Mouse (Mus musculus): ENCODE results near the gene Phf19. TPM values are rescaled to one million over a fixed set of nuclear protein-coding genes. Genes with fewer than 3 reads are reported as not detected.

Phf19 gene
- polyA plus RNA-seq, 1 experiment from 2014 or later = 3.0 TPM

DNA sequence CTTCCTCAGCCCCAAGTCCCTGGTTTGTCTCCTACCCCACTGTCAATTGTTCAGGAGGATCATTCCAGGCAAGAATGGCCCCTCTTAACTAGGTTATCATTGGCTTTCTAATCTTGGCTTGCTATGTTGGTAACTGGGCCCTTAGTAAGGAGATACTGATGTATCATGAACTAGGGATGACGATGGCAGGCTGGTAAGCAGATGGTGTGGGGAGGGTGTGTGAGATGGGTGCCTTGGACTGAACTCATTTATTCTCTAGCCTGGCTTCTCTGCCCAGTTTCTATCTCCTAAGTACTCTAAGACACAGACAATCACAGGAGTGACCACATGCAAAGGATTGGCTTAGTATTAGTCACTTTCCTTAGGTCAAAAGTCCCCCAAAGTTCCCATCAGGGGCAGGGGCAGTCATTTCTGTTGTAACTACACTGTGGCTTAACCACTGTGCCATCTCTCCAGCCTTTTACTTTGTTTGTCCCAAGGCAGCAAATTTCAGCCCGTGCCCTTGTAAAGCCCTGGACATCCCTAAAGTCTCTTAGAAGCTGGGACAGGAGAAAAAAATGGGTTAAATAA is 39.8 kb upstream of the Phf19 start:
- Histone ChIP-seq H3K9me3 (no peaks in the 10 kb centered on the region), H3K27me3 (ENCODE audit: poor library complexity, severe bottlenecking) (no peaks in the 10 kb centered on the region), H3K27ac (no peak overlapping the region), H3K4me1 (no peaks in the 10 kb centered on the region), H3K4me3 (no peak overlapping the region), H3K36me3 (replicated peaks) (no peaks in the 10 kb centered on the region)
- DNase-seq (ENCODE audit: extremely low spot score, low spot score) = no peak
- whole genome bisulfite sequencing = 76% methylated on average over 2 of the region's 2 CpGs

DNA sequence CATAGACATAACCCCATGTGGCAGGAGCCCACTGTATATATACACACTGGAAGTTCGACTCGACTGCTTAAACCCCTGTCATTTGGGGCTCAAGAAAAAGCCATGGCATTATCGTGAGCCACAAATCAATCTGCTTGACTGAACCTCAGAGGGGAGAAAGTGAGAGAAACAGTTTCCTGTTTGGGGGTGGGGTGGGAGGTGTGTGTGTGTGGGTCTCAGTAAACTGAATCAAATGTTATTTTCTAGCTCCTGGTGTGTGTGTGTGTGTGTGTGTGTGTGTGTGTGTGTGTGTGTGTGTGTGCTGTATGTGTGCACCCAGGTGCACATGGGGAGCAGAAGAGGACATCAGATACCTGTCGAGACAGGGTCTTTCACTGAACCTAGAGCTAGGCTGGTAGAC is 39.2 kb upstream of the Phf19 start:
- no peak for DNase-seq (ENCODE audit: extremely low spot score, low spot score)
- WGBS = 72% methylated on average over 4 of the region's 4 CpGs

DNA sequence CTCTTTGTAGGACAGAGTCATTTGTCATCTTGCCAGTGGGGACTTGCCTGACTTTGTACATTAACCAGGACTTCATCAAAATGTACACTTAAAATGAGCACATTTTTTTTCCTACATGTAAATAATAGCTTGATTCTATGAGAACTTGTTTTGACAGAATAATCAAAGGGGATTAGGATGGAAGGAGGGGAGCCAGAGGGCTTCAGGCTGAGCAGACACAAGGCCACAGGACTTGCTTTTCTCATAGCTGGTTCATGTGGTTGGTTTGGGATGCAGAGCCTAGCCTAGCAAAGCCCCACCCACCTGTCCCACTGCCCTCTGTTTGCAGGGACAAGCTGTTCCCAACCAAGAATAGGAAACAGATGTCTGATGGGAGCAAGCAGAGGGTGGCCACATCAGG is 37.6 kb upstream of the Phf19 start:
- Histone ChIP-seq H3K27ac (no peak overlapping the region), H3K36me3 (replicated peaks) (no peaks in the 10 kb centered on the region), H3K4me1 (no peaks in the 10 kb centered on the region), H3K4me3 (no peak overlapping the region), H3K9me3 (no peaks in the 10 kb centered on the region), H3K27me3 (ENCODE audit: poor library complexity, severe bottlenecking) (no peaks in the 10 kb centered on the region)
- DNase-seq (ENCODE audit: extremely low spot score, low spot score) = no peak

More for the DNA sequence above, 39.2 kb upstream of the Phf19 start:
- Histone ChIP-seq H3K4me3 (no peak overlapping the region), H3K27me3 (ENCODE audit: poor library complexity, severe bottlenecking) (no peaks in the 10 kb centered on the region), H3K27ac (no peak overlapping the region), H3K4me1 (no peaks in the 10 kb centered on the region), H3K9me3 (no peaks in the 10 kb centered on the region), H3K36me3 (replicated peaks) (no peaks in the 10 kb centered on the region)

DNA sequence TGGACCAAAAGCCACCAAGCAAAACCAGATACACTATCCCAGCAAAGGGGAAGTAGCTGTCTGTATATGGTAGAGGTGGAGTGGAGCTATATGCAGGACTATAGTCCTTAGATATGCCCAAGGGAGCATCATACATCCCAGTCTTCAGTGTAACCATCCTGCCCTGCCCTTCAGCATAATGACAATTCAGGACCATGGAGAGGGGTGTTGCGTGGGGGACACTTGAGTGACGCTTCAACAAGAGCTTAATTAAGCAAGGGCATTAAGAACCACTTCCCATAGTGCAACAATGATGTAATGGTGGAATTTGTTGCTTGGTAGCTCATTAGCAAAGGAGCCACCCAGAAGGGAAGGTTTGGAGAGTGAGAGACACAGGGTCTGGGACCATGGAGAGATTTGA is 34.8 kb upstream of the Phf19 start:
- Histone ChIP-seq H3K36me3 (replicated peaks) (no peaks in the 10 kb centered on the region), H3K4me3 (no peak overlapping the region), H3K27me3 (ENCODE audit: poor library complexity, severe bottlenecking) (no peaks in the 10 kb centered on the region), H3K27ac (no peak overlapping the region), H3K9me3 (no peaks in the 10 kb centered on the region), H3K4me1 (peaks cover 16% of the 10 kb centered on the region)
- WGBS = 36% methylated on average over 2 of the region's 2 CpGs
- no peak for DNase-seq (ENCODE audit: extremely low spot score, low spot score)

DNA sequence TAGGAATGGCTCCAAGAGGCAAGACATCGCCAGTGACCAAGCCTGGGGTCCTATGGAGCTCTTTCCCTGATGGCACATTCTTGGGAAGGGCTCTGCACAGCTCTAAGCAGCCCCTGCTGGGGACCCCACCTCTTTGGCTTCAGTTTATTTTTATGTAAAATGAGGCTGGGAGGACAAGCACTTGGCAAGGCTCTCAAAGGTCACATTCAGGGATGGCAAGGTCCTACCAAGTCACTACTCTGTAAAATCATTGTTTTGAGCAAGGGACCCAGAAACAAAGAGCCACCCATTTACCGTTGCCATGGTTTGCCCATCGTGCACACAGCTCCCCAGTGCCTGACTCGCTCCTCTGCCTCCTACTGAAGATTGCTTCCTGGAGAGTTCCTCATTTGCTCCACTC is 32.2 kb upstream of the Phf19 start:
- WGBS = 61% methylated on average over 4 of the region's 4 CpGs
- H3K27ac ChIP-seq = no peak overlapping the region
- H3K27me3 ChIP-seq (ENCODE audit: poor library complexity, severe bottlenecking) = no peaks in the 10 kb centered on the region
- DNase-seq (ENCODE audit: extremely low spot score, low spot score) = no peak
- no peak overlapping the region for H3K4me3 ChIP-seq
- no peaks in the 10 kb centered on the region for H3K9me3 ChIP-seq
- peaks cover 16% of the 10 kb centered on the region for H3K4me1 ChIP-seq
- H3K36me3 ChIP-seq (replicated peaks) = no peaks in the 10 kb centered on the region

DNA sequence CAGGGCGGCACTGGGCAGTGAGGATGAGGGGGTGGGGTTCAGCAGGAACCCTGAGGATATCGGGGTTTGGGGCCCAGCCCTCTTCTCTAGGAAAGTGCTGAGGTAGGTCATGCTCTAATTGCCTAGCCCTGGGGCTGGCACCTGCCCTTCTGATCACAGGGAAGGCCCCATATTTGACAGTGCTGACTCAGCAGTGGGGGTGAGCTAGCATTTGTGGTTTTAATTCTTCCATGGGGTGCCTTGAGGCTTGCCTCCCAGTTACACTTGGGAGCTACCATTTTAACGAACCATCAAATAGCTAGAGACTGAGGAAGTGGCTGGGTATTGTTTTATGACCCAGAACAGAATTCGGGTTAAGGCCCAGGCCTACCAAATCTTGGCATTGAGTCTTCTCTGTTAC is 31.8 kb upstream of the Phf19 start:
- Histone ChIP-seq H3K27ac (no peak overlapping the region), H3K36me3 (replicated peaks) (no peaks in the 10 kb centered on the region), H3K27me3 (ENCODE audit: poor library complexity, severe bottlenecking) (no peaks in the 10 kb centered on the region), H3K4me1 (peaks cover 16% of the 10 kb centered on the region), H3K9me3 (no peaks in the 10 kb centered on the region), H3K4me3 (no peak overlapping the region)
- no peak for DNase-seq (ENCODE audit: extremely low spot score, low spot score)
- 80% methylated on average over 4 of the region's 4 CpGs for WGBS

DNA sequence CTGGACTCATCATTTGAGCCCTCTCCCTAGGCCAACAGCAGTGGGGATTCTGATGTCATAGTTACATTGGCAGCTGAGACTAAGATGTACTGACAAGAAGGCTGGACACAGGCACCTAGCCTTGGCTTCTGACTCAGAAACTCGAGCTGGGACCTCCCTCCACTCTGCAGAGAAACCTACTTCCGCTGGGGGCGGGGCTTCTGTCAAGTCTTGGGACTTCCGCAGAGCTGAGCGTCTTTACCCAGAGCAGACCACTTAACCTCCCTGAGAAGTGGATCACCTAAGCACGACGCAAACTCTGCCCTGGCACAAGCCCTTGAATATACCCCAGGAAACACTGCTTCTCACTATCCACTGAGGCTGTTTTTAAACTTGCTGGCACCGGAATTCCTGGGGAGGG is 30.9 kb upstream of the Phf19 start:
- Histone ChIP-seq H3K27ac (no peak overlapping the region; the same call in 1 of the 2 replicates), H3K27me3 (ENCODE audit: poor library complexity, severe bottlenecking) (no peaks in the 10 kb centered on the region), H3K9me3 (no peaks in the 10 kb centered on the region), H3K4me3 (no peak overlapping the region), H3K36me3 (replicated peaks) (no peaks in the 10 kb centered on the region), H3K4me1 (peaks cover 16% of the 10 kb centered on the region)
- no peak for DNase-seq (ENCODE audit: extremely low spot score, low spot score)
- WGBS = 32% methylated on average over 8 of the region's 8 CpGs

DNA sequence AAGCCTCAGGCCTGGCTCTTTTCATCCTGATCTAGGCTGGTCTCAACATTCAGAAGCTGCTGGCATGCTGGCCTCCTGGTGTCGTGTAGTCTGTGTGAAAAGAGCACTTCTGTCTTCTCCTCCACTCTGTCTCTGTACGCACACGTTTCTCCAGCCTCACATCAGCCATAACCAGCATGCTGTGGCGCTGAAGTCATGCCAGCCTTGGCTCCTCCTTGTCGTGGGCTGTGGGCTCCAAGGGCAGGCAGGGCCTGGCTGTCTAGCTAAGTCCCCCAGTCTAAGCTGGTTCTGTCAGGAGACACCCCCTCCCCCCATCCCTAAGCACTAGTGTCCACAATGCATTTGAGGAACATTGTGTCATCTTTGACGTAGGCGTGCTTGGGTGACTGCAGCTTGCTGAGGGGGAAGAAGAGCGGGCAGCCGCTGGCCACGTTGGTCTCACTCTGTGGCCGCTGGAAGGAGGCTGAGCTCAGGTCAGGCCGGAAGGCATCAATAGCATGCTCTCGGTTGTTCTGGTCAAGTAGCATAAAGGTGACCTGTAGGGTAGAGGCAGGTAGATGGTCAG is 29.8 kb upstream of the Phf19 start:
- no peak for DNase-seq (ENCODE audit: extremely low spot score, low spot score)
- whole genome bisulfite sequencing = 82% methylated on average over 13 of the region's 13 CpGs
- H3K9me3 ChIP-seq = no peaks in the 10 kb centered on the region
- no peak overlapping the region for H3K4me3 ChIP-seq
- H3K36me3 ChIP-seq (replicated peaks) = no peaks in the 10 kb centered on the region
- no peak overlapping the region for H3K27ac ChIP-seq
- H3K27me3 ChIP-seq (ENCODE audit: poor library complexity, severe bottlenecking) = no peaks in the 10 kb centered on the region
- peaks cover 16% of the 10 kb centered on the region for H3K4me1 ChIP-seq

DNA sequence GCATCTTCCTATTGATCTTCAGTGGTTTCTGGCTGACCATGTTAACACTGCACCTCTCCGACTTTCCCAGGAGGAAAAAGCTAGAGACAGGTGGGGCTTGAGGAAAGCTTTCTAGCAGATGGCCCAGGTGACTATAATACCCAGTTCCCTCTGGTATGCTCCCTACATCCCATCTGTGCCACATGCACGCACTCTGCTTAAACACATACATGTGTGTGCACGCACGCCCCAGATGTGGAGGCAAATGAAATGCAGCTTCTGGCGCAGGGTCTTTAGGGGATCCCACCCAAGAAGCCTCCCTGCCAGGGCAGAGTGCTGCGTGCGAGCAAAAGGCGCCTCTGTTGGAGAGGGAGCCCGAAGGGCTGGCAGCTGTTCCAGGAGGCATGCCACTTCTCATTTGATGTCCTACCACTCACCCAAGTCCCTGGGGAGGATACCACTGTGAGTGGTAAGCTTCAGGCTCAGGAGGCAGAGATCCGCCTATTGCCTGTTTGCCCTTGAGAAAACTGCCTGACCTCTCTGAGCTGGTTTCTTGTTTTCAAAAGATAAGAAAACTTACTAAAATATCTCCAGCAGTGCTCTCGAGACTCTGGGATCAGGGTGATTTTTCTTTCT is 27.3 kb upstream of the Phf19 start:
- Histone ChIP-seq H3K4me1 (peaks cover 31% of the 10 kb centered on the region), H3K27me3 (ENCODE audit: poor library complexity, severe bottlenecking) (no peaks in the 10 kb centered on the region), H3K36me3 (replicated peaks) (no peaks in the 10 kb centered on the region), H3K4me3 (no peak overlapping the region), H3K27ac (no peak overlapping the region), H3K9me3 (no peaks in the 10 kb centered on the region)
- whole genome bisulfite sequencing = 82% methylated on average over 11 of the region's 11 CpGs
- DNase-seq (ENCODE audit: extremely low spot score, low spot score) = no peak

DNA sequence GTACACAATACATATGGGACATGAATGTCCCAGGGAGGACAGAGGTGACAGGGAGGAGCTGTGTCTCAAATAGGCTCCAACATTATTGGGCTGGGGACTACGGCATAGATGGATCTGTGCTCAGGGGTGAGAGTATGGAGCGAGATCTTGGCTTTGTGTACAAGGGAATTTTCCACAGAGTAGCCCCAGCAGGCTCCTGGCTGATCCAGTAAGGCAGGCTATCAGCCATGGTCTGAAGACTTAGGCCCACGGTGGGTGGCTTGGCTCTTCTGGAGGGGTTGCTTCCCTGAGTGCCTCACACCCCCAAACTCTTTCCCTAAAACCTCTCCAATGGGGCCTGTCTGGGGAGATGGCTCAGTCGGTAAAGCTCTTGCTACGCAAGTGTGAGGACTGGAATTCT is 26.4 kb upstream of the Phf19 start:
- H3K36me3 ChIP-seq (replicated peaks) = no peaks in the 10 kb centered on the region
- H3K4me3 ChIP-seq = no peak overlapping the region
- H3K9me3 ChIP-seq = no peaks in the 10 kb centered on the region
- H3K27ac ChIP-seq = no peak overlapping the region
- peaks cover 23% of the 10 kb centered on the region for H3K4me1 ChIP-seq
- 77% methylated on average over 5 of the region's 5 CpGs for WGBS
- H3K27me3 ChIP-seq (ENCODE audit: poor library complexity, severe bottlenecking) = no peaks in the 10 kb centered on the region
- DNase-seq (ENCODE audit: extremely low spot score, low spot score) = no peak

DNA sequence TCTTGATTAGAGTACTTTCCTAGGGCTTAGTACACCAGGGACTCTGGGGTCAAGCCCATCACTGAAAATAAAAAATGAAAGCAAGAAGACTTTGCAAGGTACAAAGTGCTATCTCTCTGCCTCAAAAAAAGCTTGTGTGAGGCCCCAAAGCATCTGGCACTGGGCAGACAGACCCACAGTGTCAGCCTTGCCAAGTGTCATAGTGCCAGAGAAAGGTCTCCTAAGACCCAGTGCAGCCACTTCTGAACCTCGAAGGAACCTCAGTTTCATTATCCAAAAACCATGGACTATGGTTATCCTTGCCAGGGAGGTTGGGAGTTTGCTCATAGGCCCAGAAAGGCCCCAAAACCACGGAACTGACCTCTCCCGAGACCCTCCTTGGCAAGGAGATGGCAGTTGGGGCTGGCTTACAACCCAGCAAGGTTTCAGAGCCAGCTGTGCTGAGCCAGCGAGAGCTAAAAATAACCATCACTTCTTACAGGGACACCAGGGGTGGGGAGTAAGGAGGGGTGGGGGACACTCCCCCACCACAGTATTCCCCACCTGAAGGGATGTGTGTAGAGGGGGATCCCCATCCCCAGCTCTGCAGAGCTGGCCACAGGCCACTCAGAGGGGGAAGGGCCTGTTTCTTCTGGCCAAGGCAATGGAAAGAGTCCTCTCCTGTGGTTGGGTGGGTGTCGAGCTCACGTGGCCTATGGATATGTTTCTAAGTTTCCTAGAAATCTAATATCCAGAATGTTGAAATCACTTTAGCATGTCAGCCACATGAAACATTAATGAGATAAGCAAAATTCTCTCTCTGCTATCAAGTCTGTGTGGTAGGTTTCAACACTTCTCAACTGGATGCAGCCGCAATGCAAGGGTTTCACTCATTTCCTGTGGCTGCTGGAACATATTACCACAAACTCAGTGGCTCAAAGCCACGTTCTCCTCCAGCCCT is 24.7 kb upstream of the Phf19 start:
- Histone ChIP-seq H3K27ac (no peak overlapping the region), H3K4me3 (no peak overlapping the region), H3K27me3 (ENCODE audit: poor library complexity, severe bottlenecking) (no peaks in the 10 kb centered on the region), H3K36me3 (replicated peaks) (no peaks in the 10 kb centered on the region), H3K9me3 (no peaks in the 10 kb centered on the region), H3K4me1 (peaks cover 18% of the 10 kb centered on the region)
- DNase-seq (ENCODE audit: extremely low spot score, low spot score) = no peak
- WGBS = 82% methylated on average over 8 of the region's 8 CpGs

DNA sequence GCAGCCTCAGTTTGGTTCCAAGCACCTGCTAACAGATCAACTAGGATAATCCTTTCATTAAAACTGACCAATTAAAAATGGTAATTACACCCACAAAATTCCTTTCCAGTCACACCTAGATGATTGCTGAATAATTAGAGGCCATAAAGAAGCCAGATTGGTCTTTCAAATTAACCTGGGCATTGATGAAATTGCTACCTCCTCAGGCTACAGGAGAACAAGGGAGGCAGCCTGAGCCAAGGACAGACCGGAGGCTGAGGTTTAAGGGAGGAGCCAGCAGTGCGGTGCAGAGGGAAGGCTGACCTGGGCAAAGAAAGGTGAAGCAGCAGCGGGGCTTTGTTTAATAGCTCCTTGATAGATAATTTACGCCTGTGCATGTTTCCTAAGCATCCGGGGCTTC is 23.6 kb upstream of the Phf19 start:
- H3K4me1 ChIP-seq = peaks cover 18% of the 10 kb centered on the region
- no peaks in the 10 kb centered on the region for H3K36me3 ChIP-seq (replicated peaks)
- no peak for DNase-seq (ENCODE audit: extremely low spot score, low spot score)
- no peak overlapping the region for H3K4me3 ChIP-seq
- H3K27me3 ChIP-seq (ENCODE audit: poor library complexity, severe bottlenecking) = no peaks in the 10 kb centered on the region
- 41% methylated on average over 5 of the region's 5 CpGs for WGBS
- H3K9me3 ChIP-seq = no peaks in the 10 kb centered on the region
- no peak overlapping the region for H3K27ac ChIP-seq

DNA sequence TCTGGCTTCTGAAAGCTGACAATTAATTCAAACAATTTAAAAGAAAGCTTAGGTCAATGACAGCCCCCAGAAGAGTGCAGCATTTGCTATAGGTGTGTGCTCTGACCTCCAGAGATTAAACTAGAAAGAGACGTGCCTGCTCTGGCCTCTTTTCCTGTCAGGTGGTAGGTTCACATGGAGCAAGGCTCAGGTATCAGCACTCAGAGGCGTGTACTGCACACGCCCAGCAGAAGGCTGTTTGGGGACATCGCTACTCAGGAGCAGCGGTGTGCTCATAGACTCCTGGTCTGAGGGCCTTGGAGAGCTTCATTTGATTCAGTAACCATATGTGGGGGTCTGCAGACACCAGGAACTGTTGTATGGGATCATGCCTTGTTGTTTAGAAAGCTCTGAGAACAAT is 13.5 kb upstream of the Phf19 start:
- no peak overlapping the region for H3K27ac ChIP-seq
- H3K4me3 ChIP-seq = no peak overlapping the region
- H3K27me3 ChIP-seq (ENCODE audit: poor library complexity, severe bottlenecking) = no peaks in the 10 kb centered on the region
- H3K36me3 ChIP-seq (replicated peaks) = no peaks in the 10 kb centered on the region
- H3K9me3 ChIP-seq = no peaks in the 10 kb centered on the region
- no peak for DNase-seq (ENCODE audit: extremely low spot score, low spot score)
- peaks cover 12% of the 10 kb centered on the region for H3K4me1 ChIP-seq
- WGBS = 75% methylated on average over 5 of the region's 5 CpGs
